Mouse (Mus musculus): ENCODE measurements at regions not wholly inside any gene's neighbourhood (a gene's known extent, or its start where the extent isn't known, plus 50 kb on each side); places are given as distances from the start of the nearest gene placed in this dataset.

DNA sequence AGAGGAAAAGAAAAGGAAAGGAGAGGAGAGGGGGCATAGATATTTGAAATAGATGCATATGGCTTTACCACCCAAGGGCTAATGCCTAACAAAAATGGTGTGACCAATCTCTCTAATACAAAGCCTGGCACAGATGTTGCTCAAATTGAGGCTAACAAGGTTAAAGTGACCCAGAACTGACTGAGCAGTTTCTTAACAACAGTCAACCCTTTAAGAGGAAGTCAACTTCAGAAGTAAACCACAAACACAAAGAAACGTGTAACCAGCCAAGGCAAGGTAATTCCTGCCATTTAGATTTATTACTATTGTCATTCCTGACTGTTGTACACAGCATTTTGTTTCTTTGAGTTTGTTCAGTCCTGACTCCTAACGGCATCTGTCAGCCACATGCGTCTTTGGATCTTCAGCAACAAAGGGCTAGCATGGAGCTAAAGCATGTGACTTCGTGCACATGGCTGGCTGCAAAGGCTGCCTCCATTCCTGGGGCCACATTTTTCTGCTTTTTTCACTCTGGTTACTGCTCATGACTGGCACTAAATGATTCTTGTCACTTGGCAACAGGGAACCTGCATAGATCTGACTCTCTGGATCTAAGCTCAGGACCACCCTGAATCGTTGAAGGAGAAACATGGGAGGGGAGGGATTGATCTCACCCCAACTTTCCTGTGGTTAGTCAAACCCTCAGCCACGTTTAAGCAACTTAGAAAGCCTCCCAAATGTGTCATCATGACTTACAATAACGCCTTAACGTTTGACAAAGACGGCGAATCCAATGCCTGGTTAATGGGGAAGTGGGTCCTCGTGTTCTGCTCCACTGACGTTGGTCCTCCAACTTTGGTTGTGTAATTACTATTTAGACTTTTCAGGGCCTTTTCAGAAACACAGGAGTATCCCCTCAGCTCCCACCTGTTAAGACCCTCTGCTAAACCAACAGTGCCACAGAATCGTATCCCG is 115.3 kb upstream of the Thbs1 start:
- Histone ChIP-seq H3K4me3 (ENCODE audit: low read depth, low read length) (no peak overlapping the region), H3K27me3 (ENCODE audit: control insufficient read depth, insufficient read depth, low read length) (no peaks in the 10 kb centered on the region), H3K36me3 (ENCODE audit: control insufficient read depth, insufficient read depth, low read length) (no peaks in the 10 kb centered on the region), H3K4me2 (ENCODE audit: low read depth) (no peak overlapping the region), H3K4me1 (ENCODE audit: control insufficient read depth, insufficient read depth, low read length) (no peaks in the 10 kb centered on the region), H3K9me3 (ENCODE audit: control insufficient read depth, low read length) (no peaks in the 10 kb centered on the region), H3K9ac (ENCODE audit: low read length) (no peak overlapping the region), H3K27ac (ENCODE audit: low read depth, low read length) (no peak overlapping the region)
- 73% methylated on average over 14 of the region's 14 CpGs for WGBS
- ATAC-seq (ENCODE audit: insufficient read depth, low FRiP score, low TSS enrichment): no peak
- no peak for DNase-seq (ENCODE audit: low spot score)

- Histone ChIP-seq H3K36me3 (ENCODE audit: control insufficient read depth, insufficient read depth, low read length) (no peaks in the 10 kb centered on the region), H3K27ac (ENCODE audit: low read depth, low read length) (no peak overlapping the region), H3K4me3 (ENCODE audit: low read depth, low read length) (no peak overlapping the region), H3K4me1 (ENCODE audit: control insufficient read depth, insufficient read depth, low read length) (no peaks in the 10 kb centered on the region), H3K9me3 (ENCODE audit: control insufficient read depth, low read length) (no peaks in the 10 kb centered on the region), H3K9ac (ENCODE audit: low read length) (no peak overlapping the region), H3K4me2 (ENCODE audit: low read depth) (no peak overlapping the region), H3K27me3 (ENCODE audit: control insufficient read depth, insufficient read depth, low read length) (no peaks in the 10 kb centered on the region)
- ATAC-seq (ENCODE audit: insufficient read depth, low FRiP score, low TSS enrichment): no peak
- WGBS: 54% methylated on average over 6 of the region's 6 CpGs
- DNase-seq (ENCODE audit: low spot score): no peak
These were observed 112.0 kb upstream of the Thbs1 start for GRCm38 (mm10) chr2:117999641-118000040.

DNA sequence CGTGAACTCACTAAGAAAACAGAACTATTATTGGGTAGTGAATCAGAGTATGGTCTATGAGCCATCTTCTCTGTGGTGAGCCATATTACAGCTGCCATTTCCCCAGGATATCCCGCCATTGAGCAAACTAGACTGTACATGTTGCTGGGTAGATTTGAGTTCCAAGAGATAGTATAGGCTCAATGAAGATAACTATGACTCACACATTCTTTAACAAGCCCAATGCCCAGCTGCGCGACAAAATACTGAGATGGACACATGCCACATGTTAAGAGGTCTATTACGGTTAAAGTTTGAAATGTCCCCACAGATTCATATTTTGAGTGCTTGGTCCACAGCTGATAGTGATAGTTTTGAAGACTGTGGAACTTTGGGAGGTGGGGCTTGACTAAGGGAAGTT is 107.5 kb upstream of the Thbs1 start:
- no peaks in the 10 kb centered on the region for H3K9me3 ChIP-seq (ENCODE audit: control insufficient read depth, low read length)
- H3K4me1 ChIP-seq (ENCODE audit: control insufficient read depth, insufficient read depth, low read length): no peaks in the 10 kb centered on the region
- H3K9ac ChIP-seq (ENCODE audit: low read length): no peak overlapping the region
- H3K27me3 ChIP-seq (ENCODE audit: control insufficient read depth, insufficient read depth, low read length): no peaks in the 10 kb centered on the region
- no peaks in the 10 kb centered on the region for H3K36me3 ChIP-seq (ENCODE audit: control insufficient read depth, insufficient read depth, low read length)
- 92% methylated on average over 5 of the region's 5 CpGs for WGBS
- no peak overlapping the region for H3K4me3 ChIP-seq (ENCODE audit: low read depth, low read length)
- no peak overlapping the region for H3K4me2 ChIP-seq (ENCODE audit: low read depth)
- no peak for ATAC-seq (ENCODE audit: insufficient read depth, low FRiP score, low TSS enrichment)
- DNase-seq (ENCODE audit: low spot score): no peak
- no peak overlapping the region for H3K27ac ChIP-seq (ENCODE audit: low read depth, low read length)

DNA sequence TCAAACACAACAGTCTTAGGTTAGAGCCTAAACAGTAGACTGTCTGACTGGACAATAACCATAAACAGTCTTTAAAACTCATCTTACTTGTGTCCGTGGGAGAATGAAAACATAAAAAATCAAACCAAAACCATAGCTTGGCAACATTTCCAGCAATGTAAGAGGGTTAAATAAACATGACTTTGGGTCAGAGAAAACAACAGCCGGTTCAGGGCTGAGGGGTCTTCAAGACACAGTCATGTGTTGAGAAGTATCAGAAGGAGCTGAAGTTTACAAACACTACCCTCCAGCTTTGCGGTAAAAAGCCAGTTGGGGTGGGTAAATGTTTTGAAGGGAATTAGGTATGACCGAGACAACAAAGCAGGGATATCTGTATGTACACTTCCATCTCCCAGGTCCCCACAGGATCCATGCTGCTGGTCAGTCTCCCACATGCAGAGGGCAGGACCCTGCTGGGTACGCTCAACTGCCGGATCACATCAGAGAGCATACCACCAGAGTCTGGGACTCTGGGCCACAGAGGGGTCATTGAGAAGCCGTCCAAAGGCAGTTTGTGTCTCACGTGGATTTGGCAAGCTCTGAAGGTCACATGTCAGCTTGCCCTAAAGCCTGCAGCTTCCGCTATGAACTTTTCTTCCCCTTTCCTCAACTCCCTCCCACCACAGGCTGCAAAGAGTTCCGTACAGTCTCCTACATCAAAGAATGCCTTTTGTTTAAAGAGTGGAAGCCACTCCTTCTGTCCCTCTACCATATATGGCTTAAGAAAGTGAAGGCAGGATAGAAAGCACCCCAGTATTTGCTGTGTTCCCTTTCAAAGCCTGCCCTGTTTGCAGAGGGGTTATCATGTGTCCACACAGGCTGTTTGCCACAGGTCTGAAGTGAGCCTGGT is 103.9 kb upstream of the Thbs1 start:
- Histone ChIP-seq H3K4me1 (ENCODE audit: control insufficient read depth, insufficient read depth, low read length) (no peaks in the 10 kb centered on the region), H3K9me3 (ENCODE audit: control insufficient read depth, low read length) (no peaks in the 10 kb centered on the region), H3K36me3 (ENCODE audit: control insufficient read depth, insufficient read depth, low read length) (no peaks in the 10 kb centered on the region), H3K9ac (ENCODE audit: low read length) (no peak overlapping the region), H3K4me3 (ENCODE audit: low read depth, low read length) (no peak overlapping the region), H3K27me3 (ENCODE audit: control insufficient read depth, insufficient read depth, low read length) (no peaks in the 10 kb centered on the region), H3K27ac (ENCODE audit: low read depth, low read length) (no peak overlapping the region), H3K4me2 (ENCODE audit: low read depth) (no peak overlapping the region)
- peak; percentile 30 for DNase-seq (ENCODE audit: low spot score)
- ATAC-seq (ENCODE audit: insufficient read depth, low FRiP score, low TSS enrichment): no peak
- WGBS: 43% methylated on average over 10 of the region's 10 CpGs

GRCm38 (mm10) chr2:118011679-118012078 is 100.0 kb upstream of the Thbs1 start:
- H3K27ac ChIP-seq (ENCODE audit: low read depth, low read length): no peak overlapping the region
- 87% methylated on average over 7 of the region's 7 CpGs for WGBS
- ATAC-seq (ENCODE audit: insufficient read depth, low FRiP score, low TSS enrichment): no peak

GRCm38 (mm10) chr2:118012211-118012610 is 99.5 kb upstream of the Thbs1 start:
- H3K9ac ChIP-seq (ENCODE audit: low read length): no peak overlapping the region
- no peaks in the 10 kb centered on the region for H3K27me3 ChIP-seq (ENCODE audit: control insufficient read depth, insufficient read depth, low read length)
- H3K4me3 ChIP-seq (ENCODE audit: low read depth, low read length): no peak overlapping the region
- 86% methylated on average over 3 of the region's 3 CpGs for WGBS
- no peak overlapping the region for H3K27ac ChIP-seq (ENCODE audit: low read depth, low read length)
- no peaks in the 10 kb centered on the region for H3K9me3 ChIP-seq (ENCODE audit: control insufficient read depth, low read length)
- DNase-seq (ENCODE audit: low spot score): no peak
- H3K4me2 ChIP-seq (ENCODE audit: low read depth): no peak overlapping the region
- ATAC-seq (ENCODE audit: insufficient read depth, low FRiP score, low TSS enrichment): no peak
- H3K4me1 ChIP-seq (ENCODE audit: control insufficient read depth, insufficient read depth, low read length): no peaks in the 10 kb centered on the region
- H3K36me3 ChIP-seq (ENCODE audit: control insufficient read depth, insufficient read depth, low read length): no peaks in the 10 kb centered on the region

More at GRCm38 (mm10) chr2:118011679-118012078, 100.0 kb upstream of the Thbs1 start:
- Histone ChIP-seq H3K4me2 (ENCODE audit: low read depth) (no peak overlapping the region), H3K36me3 (ENCODE audit: control insufficient read depth, insufficient read depth, low read length) (no peaks in the 10 kb centered on the region), H3K4me3 (ENCODE audit: low read depth, low read length) (no peak overlapping the region), H3K27me3 (ENCODE audit: control insufficient read depth, insufficient read depth, low read length) (no peaks in the 10 kb centered on the region), H3K9ac (ENCODE audit: low read length) (no peak overlapping the region), H3K9me3 (ENCODE audit: control insufficient read depth, low read length) (no peaks in the 10 kb centered on the region), H3K4me1 (ENCODE audit: control insufficient read depth, insufficient read depth, low read length) (no peaks in the 10 kb centered on the region)
- no peak for DNase-seq (ENCODE audit: low spot score)

DNA sequence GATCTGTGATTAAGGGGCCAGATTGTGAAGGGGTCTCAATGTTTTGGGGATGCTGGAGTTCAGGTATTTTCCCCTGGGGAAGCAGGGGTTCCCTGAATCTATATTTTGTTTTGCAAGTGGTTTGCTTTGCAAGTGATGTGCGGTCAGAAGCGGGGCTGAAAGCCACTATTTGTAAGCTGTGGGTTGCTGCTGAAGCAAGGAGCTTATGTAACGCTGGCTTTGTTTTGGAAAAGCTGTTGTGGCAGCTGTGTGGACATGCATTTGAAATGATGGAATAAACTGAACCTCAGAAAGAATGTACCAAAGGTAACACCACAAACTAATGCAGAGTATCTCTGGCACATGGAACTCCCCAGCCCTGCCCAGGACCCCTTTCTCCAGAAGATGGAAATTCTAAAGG is 98.5 kb upstream of the Thbs1 start:
- no peak overlapping the region for H3K4me3 ChIP-seq (ENCODE audit: low read depth, low read length)
- H3K9me3 ChIP-seq (ENCODE audit: control insufficient read depth, low read length): no peaks in the 10 kb centered on the region
- no peak overlapping the region for H3K9ac ChIP-seq (ENCODE audit: low read length)
- H3K4me1 ChIP-seq (ENCODE audit: control insufficient read depth, insufficient read depth, low read length): no peaks in the 10 kb centered on the region
- no peak overlapping the region for H3K4me2 ChIP-seq (ENCODE audit: low read depth)
- H3K36me3 ChIP-seq (ENCODE audit: control insufficient read depth, insufficient read depth, low read length): no peaks in the 10 kb centered on the region
- no peak overlapping the region for H3K27ac ChIP-seq (ENCODE audit: low read depth, low read length)
- DNase-seq (ENCODE audit: low spot score): no peak
- no peaks in the 10 kb centered on the region for H3K27me3 ChIP-seq (ENCODE audit: control insufficient read depth, insufficient read depth, low read length)
- WGBS: 81% methylated on average over 3 of the region's 3 CpGs
- ATAC-seq (ENCODE audit: insufficient read depth, low FRiP score, low TSS enrichment): no peak

- WGBS: 92% methylated on average over 1 of the region's 1 CpGs
These were observed 96.5 kb upstream of the Thbs1 start for GRCm38 (mm10) chr2:118015182-118015581.

More at GRCm38 (mm10) chr2:118015182-118015581, 96.5 kb upstream of the Thbs1 start:
- H3K27ac ChIP-seq (ENCODE audit: low read depth, low read length): no peak overlapping the region
- no peak for ATAC-seq (ENCODE audit: insufficient read depth, low FRiP score, low TSS enrichment)
- no peaks in the 10 kb centered on the region for H3K4me1 ChIP-seq (ENCODE audit: control insufficient read depth, insufficient read depth, low read length)
- no peak for DNase-seq (ENCODE audit: low spot score)
- H3K36me3 ChIP-seq (ENCODE audit: control insufficient read depth, insufficient read depth, low read length): no peaks in the 10 kb centered on the region
- no peak overlapping the region for H3K4me3 ChIP-seq (ENCODE audit: low read depth, low read length)
- H3K27me3 ChIP-seq (ENCODE audit: control insufficient read depth, insufficient read depth, low read length): no peaks in the 10 kb centered on the region
- H3K9me3 ChIP-seq (ENCODE audit: control insufficient read depth, low read length): no peaks in the 10 kb centered on the region
- no peak overlapping the region for H3K9ac ChIP-seq (ENCODE audit: low read length)
- H3K4me2 ChIP-seq (ENCODE audit: low read depth): no peak overlapping the region
